Mouse (Mus musculus): ENCODE measurements around the gene Flt3l. TPM values are rescaled to one million over a fixed set of nuclear protein-coding genes. Genes with fewer than 3 reads are reported as not detected.
"Not testable (repeated sequence)": the region's sequence is repeated elsewhere in the genome, so short reads cannot be mapped to it uniquely, and the experiment has no call there.

Gene Flt3l
- polyA plus RNA-seq, 2 experiments, result 3.3 to 12.4 TPM

DNA sequence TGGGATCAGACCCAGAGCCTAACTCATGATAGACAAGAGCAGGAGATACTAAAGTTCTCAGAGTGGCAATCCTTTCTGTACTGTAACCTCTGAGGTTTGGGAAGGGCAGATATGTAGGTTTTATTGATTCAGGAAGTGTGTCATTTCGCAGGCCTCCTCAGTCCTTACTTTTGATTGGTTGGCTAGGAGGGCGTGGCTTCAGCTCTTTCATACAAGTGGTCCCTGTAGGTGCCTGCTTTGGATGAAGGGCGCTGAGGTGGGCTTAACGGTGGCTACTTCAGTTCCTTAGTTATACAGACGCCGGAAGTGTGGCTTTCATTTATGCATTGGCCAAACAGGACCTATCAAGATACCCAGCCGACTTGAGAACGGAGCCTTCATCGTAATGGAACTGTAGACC, 19.4 kb upstream of the Flt3l start:
- Histone ChIP-seq H3K27ac (replicated peaks; ENCODE audit: low read depth, low read length) (0 out of 2 replicates have a peak overlapping the region, but pooled peaks have one; percentile 13), H3K4me3 (replicated peaks; ENCODE audit: low read length) (no peak overlapping the region; the same call in 1 of the 2 replicates), H3K36me3 (ENCODE audit: control insufficient read depth, insufficient read depth, low read length) (peaks cover 27% of the 10 kb centered on the region), H3K9me3 (ENCODE audit: control insufficient read depth, low read length) (no peaks in the 10 kb centered on the region), H3K27me3 (ENCODE audit: control insufficient read depth, insufficient read depth, low read length) (no peaks in the 10 kb centered on the region), H3K9ac (ENCODE audit: low read depth, low read length, severe bottlenecking) (no peak overlapping the region), H3K4me2 (replicated peaks; ENCODE audit: low read depth, low read length, severe bottlenecking) (peak overlapping the region; percentile 53; the same call in 1 of the 2 replicates), H3K4me1 (ENCODE audit: control insufficient read depth, insufficient read depth, low read length) (peaks cover 5% of the 10 kb centered on the region)
- DNase-seq (ENCODE audit: low spot score), result no peak
- TF ChIP-seq POLR2A (IDR thresholded peaks at IDR 0.05; ENCODE audit: borderline replicate concordance, extremely low read depth, insufficient read depth, insufficient read length), result no peak
- 84% methylated on average over 9 of the region's 9 CpGs for WGBS
- ATAC-seq (ENCODE audit: low FRiP score, low read depth), result no peak

GRCm38 (mm10) chr7:45154993-45155514, 18.8 kb upstream of the Flt3l start:
- Histone ChIP-seq H3K9me3 (ENCODE audit: control insufficient read depth, low read length) (no peaks in the 10 kb centered on the region), H3K27ac (replicated peaks; ENCODE audit: low read depth, low read length) (0 out of 2 replicates have a peak overlapping the region, but pooled peaks have one; percentile 38), H3K4me2 (replicated peaks; ENCODE audit: low read depth, low read length, severe bottlenecking) (peak overlapping the region; percentile 53), H3K36me3 (ENCODE audit: control insufficient read depth, insufficient read depth, low read length) (peaks cover 22% of the 10 kb centered on the region), H3K27me3 (ENCODE audit: control insufficient read depth, insufficient read depth, low read length) (no peaks in the 10 kb centered on the region), H3K4me3 (replicated peaks; ENCODE audit: low read length) (peak overlapping the region; percentile 69), H3K9ac (ENCODE audit: low read depth, low read length, severe bottlenecking) (peak overlapping the region; percentile 78; the same call in 1 of the 2 replicates), H3K4me1 (ENCODE audit: control insufficient read depth, insufficient read depth, low read length) (peaks cover 5% of the 10 kb centered on the region)
- 79% methylated on average over 12 of the region's 12 CpGs for WGBS
- TF ChIP-seq POLR2A (IDR thresholded peaks at IDR 0.05; ENCODE audit: borderline replicate concordance, extremely low read depth, insufficient read depth, insufficient read length), result no peak
- DNase-seq (ENCODE audit: low spot score) (no peak), ATAC-seq (ENCODE audit: low FRiP score, low read depth) (peak; percentile 0; the same call in 1 of the 2 replicates)

DNA sequence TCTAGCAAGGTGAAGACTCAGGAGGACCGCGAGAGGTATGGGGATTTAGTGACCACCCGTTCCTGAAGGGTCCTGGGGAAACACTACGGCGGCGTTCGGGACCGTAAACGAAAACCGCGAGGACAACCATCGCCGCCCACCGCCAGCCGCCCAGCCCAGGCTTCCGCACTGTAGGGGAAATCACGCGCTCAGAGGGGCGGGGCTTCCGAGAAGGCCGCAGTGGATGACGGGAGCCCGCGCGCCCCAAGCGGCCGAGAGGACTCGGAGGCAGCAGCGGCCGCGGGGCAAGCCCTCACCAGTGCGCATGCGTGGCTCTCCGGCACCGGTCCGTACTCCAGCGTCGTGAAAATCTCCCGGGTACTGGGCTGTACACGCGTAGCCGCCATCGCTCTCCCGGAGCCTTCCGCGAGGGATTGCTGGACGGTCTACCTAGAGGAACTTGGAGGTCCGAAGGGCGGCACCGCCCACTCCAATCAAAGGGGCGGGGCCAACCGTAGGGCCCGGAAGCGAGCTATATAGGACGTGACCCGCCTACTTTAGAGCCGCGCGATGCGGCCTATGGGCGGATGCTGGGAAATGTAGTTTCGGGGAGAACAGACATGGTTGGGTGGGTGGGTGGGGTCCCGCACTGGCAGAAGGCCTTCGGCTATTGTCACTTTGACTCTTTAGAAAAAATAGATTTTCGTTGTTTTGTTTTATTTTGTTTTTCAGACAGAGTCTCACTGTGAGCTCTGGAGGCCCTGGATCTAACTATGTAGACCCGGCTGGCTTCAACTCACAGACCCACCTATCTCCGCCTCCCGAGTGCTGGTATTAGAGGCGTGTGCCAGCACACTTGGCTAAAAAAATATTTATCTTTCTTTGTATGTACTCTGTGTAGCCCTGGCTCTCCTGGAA, 18.1 kb upstream of the Flt3l start, which contains the start of the genes Pih1d1 and Aldh16a1:
Pih1d1 (plus strand) TSS at position 208 of the 897 bp plus-strand sequence.
Aldh16a1 (minus strand) TSS at position 489 of the 897 bp plus-strand sequence.
- peak within 1 kb of the TSS; percentile 61 for H3K4me2 ChIP-seq (replicated peaks; ENCODE audit: low read depth, low read length, severe bottlenecking)
- H3K36me3 ChIP-seq (ENCODE audit: control insufficient read depth, insufficient read depth, low read length), result peaks cover 16% of the 10 kb centered on the region

DNA sequence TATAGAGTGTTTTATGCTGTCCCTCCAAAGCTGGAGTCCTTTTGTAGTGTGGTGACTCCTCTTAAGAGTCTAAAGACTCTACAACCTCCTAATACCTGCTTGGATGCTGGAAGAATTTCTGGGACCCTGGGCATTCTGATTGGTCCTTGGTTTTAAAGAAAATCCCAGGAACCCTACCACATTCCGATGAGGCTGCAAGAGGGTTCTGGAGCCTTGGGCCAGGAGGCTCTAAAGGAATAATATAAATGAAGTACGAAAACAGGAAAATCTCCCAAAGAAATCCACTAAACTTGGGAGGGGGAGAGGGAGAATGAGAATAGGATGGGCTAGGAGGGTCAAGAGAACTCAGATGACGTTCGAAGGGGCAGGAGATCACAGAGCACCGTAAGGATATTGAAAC, 17.4 kb upstream of the Flt3l start:
- DNase-seq (ENCODE audit: low spot score), result no peak
- no peaks in the 10 kb centered on the region for H3K9me3 ChIP-seq (ENCODE audit: control insufficient read depth, low read length)
- H3K9ac ChIP-seq (ENCODE audit: low read depth, low read length, severe bottlenecking), result peak overlapping the region; percentile 78
- peak overlapping the region; percentile 69 for H3K4me3 ChIP-seq (replicated peaks; ENCODE audit: low read length)
- peak overlapping the region; percentile 61 for H3K4me2 ChIP-seq (replicated peaks; ENCODE audit: low read depth, low read length, severe bottlenecking)
- H3K27me3 ChIP-seq (ENCODE audit: control insufficient read depth, insufficient read depth, low read length), result no peaks in the 10 kb centered on the region
- no peak for TF ChIP-seq POLR2A (IDR thresholded peaks at IDR 0.05; ENCODE audit: borderline replicate concordance, extremely low read depth, insufficient read depth, insufficient read length)
- H3K27ac ChIP-seq (replicated peaks; ENCODE audit: low read depth, low read length), result peak overlapping the region; percentile 95
- 7% methylated on average over 5 of the region's 5 CpGs for WGBS
- no peak for ATAC-seq (ENCODE audit: low FRiP score, low read depth)
- peaks cover 14% of the 10 kb centered on the region; the same call in 1 of the 2 replicates for H3K36me3 ChIP-seq (ENCODE audit: control insufficient read depth, insufficient read depth, low read length)
- peaks cover 5% of the 10 kb centered on the region for H3K4me1 ChIP-seq (ENCODE audit: control insufficient read depth, insufficient read depth, low read length)

More for the DNA sequence above, 18.1 kb upstream of the Flt3l start, which contains the start of the genes Pih1d1 and Aldh16a1:
- DNase-seq (ENCODE audit: low spot score) (peak; percentile 97), ATAC-seq (ENCODE audit: low FRiP score, low read depth) (peak; percentile 95)
- H3K27me3 ChIP-seq (ENCODE audit: control insufficient read depth, insufficient read depth, low read length), result no peaks in the 10 kb centered on the region
- H3K9me3 ChIP-seq (ENCODE audit: control insufficient read depth, low read length), result no peaks in the 10 kb centered on the region
- peak within 1 kb of the TSS; percentile 69 for H3K4me3 ChIP-seq (replicated peaks; ENCODE audit: low read length)
- peak within 1 kb of the TSS; percentile 95 for H3K27ac ChIP-seq (replicated peaks; ENCODE audit: low read depth, low read length)
- WGBS, result 6% methylated on average over 58 of the region's 69 CpGs
- peaks cover 5% of the 10 kb centered on the region for H3K4me1 ChIP-seq (ENCODE audit: control insufficient read depth, insufficient read depth, low read length)
- peak within 1 kb of the TSS; percentile 78 for H3K9ac ChIP-seq (ENCODE audit: low read depth, low read length, severe bottlenecking)
- TF ChIP-seq POLR2A (IDR thresholded peaks at IDR 0.05; ENCODE audit: borderline replicate concordance, extremely low read depth, insufficient read depth, insufficient read length), result peak; percentile 98

GRCm38 (mm10) chr7:45153052-45153451, 16.8 kb upstream of the Flt3l start:
- H3K9me3 ChIP-seq (ENCODE audit: control insufficient read depth, low read length); ATAC-seq (ENCODE audit: low FRiP score, low read depth); DNase-seq (ENCODE audit: low spot score); H3K4me1 ChIP-seq (ENCODE audit: control insufficient read depth, insufficient read depth, low read length); H3K4me3 ChIP-seq (replicated peaks; ENCODE audit: low read length); H3K27me3 ChIP-seq (ENCODE audit: control insufficient read depth, insufficient read depth, low read length); H3K9ac ChIP-seq (ENCODE audit: low read depth, low read length, severe bottlenecking): not testable (repeated sequence)
- Histone ChIP-seq H3K36me3 (ENCODE audit: control insufficient read depth, insufficient read depth, low read length) (peaks cover 14% of the 10 kb centered on the region; the same call in 1 of the 2 replicates), H3K27ac (replicated peaks; ENCODE audit: low read depth, low read length) (0 out of 2 replicates have a peak overlapping the region, but pooled peaks have one; percentile 95), H3K4me2 (replicated peaks; ENCODE audit: low read depth, low read length, severe bottlenecking) (peak overlapping the region; percentile 61; the same call in 1 of the 2 replicates)
- WGBS, result 87% methylated on average over 2 of the region's 2 CpGs
